Mouse (Mus musculus) thymus, postnatal 25 days (tissue): ENCODE measurements around the gene Gm15294.

Source experiments
- DNase-seq: peaks from one replicate; pipeline ENCODE4 v3.0.0; 2022

The Gm15294 gene

DNA sequence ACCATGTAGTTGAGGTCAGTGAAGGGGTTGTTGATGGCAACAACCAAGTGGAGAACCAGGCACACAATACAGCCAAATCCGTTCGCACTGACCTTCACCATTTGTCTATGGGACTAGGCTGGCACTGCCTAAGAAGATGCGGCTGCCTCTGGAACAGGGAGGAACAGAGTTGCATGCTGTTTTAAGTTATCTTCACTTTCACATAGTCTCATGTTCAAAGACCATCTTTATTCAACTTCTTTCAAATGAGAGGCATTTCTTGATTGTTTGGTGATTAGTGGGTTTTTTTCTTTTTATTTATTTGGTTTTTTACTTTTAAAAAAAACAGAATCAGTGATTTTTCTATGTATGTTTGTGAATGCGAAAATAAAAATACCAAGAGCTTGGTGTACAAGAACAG is at the start of gene Gm15294:
Gene Gm15294 (minus strand): TSS at position 101 of the 400 bp plus-strand sequence.
- DNase-seq: no peak

DNA sequence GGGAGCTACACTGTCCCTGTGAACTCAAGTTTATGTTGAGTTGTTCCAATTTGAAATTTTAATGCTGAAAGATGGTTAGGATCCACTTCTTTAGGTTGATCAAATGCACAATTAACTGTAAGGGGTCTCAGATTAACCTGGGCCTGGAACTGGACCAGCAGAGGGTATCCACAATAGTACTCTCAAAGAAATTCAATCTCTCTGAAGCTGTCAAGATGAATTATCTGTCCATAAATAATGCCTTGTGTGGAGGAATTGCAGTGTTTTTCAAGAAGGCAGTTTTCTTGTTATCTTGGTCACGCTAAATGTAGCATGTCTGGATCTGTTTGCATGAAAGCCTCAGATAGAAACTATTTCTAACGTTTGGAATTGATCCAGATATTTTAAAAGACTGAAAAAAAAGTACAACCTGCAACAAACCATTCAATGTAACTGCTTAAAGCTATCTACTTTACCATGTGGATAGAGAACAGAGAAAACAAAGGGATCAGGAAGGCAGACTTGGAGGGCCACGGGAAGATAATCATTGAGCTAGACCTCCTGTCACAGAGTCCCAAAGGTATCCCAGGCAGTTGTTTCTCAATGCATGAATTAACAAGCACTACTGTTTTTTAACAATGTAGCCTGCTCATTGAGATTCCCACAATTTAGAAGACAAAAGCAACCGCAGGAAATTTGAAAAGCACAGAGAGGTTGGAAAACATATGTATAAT is 9.5 kb upstream of the Gm15294 start:
- no peak for DNase-seq

DNA sequence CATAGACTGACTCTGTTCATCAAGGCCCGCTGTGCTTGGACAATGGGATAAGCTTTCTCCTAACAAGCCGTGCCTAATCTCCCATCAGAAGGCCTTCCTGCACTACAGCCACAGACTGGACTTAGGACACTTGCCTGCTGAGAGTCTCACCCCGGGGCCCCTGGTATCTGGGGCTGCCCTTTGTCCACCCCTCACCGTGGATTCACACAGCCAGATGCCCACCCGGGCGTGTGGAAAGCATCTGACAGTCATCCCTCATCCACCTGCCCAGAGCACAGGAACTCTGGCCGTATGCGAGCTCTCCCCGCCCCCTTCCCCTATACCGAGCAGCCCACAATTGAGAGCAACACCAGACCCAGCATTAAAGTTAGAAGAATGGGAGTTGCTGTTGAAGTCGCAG is 1.0 kb downstream of the Gm15294 start:
- no peak for DNase-seq

DNA sequence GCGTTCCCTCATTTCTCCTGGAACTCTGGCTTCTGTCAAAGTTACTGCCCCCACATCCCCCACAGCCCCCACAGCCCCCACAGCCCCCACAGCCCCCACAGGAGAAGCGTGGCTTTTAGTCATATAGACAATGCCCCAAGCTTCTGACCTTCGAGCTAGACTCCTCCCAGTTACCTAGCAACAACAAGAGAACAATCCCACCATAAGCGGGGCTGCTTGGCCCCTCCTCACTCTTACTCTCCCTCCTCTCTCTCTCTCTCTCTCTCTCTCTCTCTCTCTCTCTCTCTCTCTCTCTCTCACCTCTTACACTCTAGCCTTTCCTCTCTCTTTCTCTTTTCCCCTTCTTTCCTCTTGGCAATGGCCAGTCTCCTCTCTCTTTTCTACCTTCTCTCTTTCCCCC is 1.4 kb downstream of the Gm15294 start:
- no peak for DNase-seq

DNA sequence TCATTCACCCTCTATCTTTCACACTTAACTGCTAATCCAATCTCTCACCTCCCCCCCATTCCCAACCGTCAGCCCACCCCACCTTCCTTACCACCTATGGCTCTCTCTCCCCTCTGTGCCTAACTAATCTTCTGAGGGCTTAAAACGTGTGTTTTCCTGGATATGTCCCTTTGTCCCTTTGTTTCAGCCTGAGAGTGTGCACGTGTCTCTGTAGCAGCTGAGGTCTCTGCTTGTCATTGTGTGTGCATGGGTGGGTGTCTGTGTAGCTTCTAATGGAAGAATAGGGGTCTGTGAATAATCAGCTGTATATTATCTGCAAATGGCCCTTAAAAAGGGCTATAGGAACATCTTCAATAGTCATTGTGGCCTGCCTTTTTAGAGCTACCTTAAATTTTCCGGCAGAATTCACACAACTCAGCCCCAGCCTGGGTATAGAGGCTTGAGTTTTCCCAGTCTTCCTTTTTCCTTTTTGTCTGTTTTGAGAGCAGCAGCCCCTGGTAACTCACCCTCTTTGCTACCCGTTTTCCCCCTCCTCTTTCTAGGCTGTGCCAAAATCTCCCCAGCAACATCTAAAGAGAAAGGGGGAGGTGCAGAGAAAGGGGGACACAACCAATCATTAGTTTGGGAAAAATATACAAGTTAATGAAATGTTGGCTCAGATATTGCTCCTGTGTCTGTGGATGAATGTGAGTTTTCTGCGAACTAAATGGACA is 19.2 kb downstream of the Gm15294 start:
- DNase-seq: no peak
